Mouse (Mus musculus) hindbrain, embryonic 12.5 days (tissue): ENCODE results near the gene Cmtm1. TPM values are rescaled to one million over a fixed set of nuclear protein-coding genes. Genes with fewer than 3 reads are reported as not detected.

ENCODE experiments used
- ATAC-seq: fragments of 200-750 bp; cut with Nextera tagmentation; 2 replicates; pipeline ENCODE4 v1.8.0; 2017; ENCODE audit warnings: moderate TSS enrichment; ENCODE audit not compliant: low FRiP score
- H3K27ac ChIP-seq: fragments of 300-500 bp; sonication (generic); 2 replicates; pipeline ENCODE4 v1.5.1; 2016; ENCODE audit warnings: mild to moderate bottlenecking
- H3K27me3 ChIP-seq: fragments of 300-500 bp; sonication (generic); 2 replicates; pipeline ENCODE4 v1.6.1; 2016; ENCODE audit warnings: mild to moderate bottlenecking
- H3K36me3 ChIP-seq: fragments of 300-500 bp; sonication (generic); 2 replicates; pipeline ENCODE4 v1.6.1; 2016; ENCODE audit warnings: mild to moderate bottlenecking
- H3K4me1 ChIP-seq: fragments of 300-500 bp; sonication (generic); 2 replicates; pipeline ENCODE4 v1.6.1; 2016
- H3K4me2 ChIP-seq: fragments of 300-500 bp; sonication (generic); replicated peaks from 2 replicates; pipeline ENCODE4 v1.6.1; 2016; ENCODE audit warnings: mild to moderate bottlenecking
- H3K4me3 ChIP-seq: fragments of 300-500 bp; sonication (generic); 2 replicates; pipeline ENCODE4 v1.5.1; 2016; ENCODE audit warnings: mild to moderate bottlenecking
- H3K9ac ChIP-seq: fragments of 300-500 bp; sonication (generic); 2 replicates; pipeline ENCODE4 v1.6.1; 2016; ENCODE audit warnings: mild to moderate bottlenecking, moderate library complexity
- H3K9me3 ChIP-seq: fragments of 300-500 bp; sonication (generic); replicated peaks from 2 replicates; pipeline ENCODE4 v1.6.1; 2016; ENCODE audit warnings: mild to moderate bottlenecking
- WGBS: fragments of 180-500 bp; shearing (Covaris S2); methylation state at CpG from one replicate; pipeline ENCODE4 v1.1.7; 2016; 5-methylcytosine and 5-hydroxymethylcytosine counted together
- polyA plus RNA-seq: library from polyadenylated mRNA; unstranded; fragments of >200 nt; fragmentation: Nextera tagmentation; extraction: Ambion mirVana; gene quantifications from 2 replicates; pipeline ENCODE4 v1.2.1, GENCODE M21; 2016

Cmtm1 gene
- polyA plus RNA-seq, 1 experiment from 2014 or later, result not detected

DNA sequence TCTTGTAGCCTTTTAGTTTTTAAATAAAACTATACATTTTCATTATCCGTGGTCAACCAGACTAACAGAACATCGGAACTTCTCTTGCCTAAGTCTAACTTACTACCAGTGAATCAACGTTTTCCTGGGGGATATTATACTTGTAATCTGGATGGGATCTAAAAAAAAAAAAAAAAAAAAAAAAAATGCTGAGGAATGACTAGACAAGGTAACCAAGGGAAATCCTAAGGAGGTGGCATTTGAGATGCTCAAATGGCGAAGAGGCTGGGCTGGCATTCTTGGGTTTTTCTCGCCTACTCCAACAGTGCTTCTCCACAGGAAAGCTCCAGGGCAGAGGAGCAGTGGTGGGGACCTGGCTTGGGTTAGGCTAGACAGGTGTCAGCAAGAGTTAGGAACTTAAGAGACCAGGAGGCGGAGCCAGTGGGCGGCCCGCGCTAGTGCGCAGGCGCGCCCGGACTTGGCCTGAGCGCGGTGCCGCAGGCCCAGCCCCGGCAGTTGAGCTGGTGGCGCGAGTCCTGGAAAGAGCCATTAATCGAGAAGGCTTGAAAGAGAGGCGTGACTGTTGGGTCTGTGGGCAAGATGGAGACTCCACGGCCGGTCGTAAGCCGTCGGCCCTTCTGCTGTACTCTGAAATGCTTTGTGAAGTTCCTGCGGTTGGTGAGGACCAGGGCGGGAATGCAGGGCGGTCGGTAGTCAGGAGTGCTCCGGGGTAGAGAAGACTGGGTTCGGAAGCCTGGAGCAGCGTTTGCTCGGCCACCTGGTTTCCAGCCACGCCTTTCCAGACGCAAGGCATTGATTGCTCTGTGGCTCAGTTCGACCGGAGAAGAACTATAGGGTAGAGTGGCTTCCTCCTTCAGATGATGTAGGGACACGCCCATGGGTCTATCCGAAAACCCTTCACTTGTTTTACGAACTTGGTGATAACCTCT lies 59.2 kb downstream of the Cmtm1 start, which contains the start of gene Cklf:
Gene Cklf (plus strand): TSS at position 423 of the 929 bp plus-strand sequence.
- H3K4me3 ChIP-seq, result peak within 1 kb of the TSS; percentile 64
- H3K4me1 ChIP-seq, result peaks cover 23% of the 10 kb centered on the region
- peak within 1 kb of the TSS; percentile 74 for H3K4me2 ChIP-seq
- H3K9me3 ChIP-seq, result no peaks in the 10 kb centered on the region
- WGBS, result 4% methylated on average over 41 of the region's 41 CpGs
- peak within 1 kb of the TSS; percentile 79 for H3K27ac ChIP-seq
- no peaks in the 10 kb centered on the region for H3K27me3 ChIP-seq
- H3K36me3 ChIP-seq, result no peaks in the 10 kb centered on the region
- ATAC-seq, result peak; percentile 85
- H3K9ac ChIP-seq, result peak within 1 kb of the TSS; percentile 69

DNA sequence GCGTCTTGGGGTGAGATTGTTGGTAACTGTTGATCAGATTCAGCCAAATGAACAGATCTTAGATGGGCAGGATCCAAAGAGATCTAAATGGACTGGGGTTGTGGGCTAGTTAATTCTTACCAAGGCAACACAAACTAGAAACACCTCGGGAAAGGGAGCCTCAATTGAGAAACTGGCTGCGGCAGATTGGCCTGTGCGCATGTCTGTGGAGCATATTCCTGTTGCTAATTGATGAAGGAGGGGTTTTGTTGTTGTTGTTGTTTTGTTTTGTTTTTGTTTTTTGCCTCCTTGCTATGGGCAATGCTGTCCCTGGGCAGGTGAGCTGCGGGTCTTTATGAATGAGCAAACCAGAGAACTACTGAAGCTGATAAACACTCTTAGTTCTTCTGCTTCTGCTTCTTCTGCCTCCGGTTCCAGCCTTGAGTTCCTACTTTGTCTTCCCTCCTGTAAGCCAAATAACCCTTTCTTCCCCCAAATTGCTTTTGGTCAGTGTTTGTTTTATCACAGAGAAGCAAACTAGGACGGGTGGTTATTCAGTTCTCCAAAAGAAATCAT lies 60.4 kb downstream of the Cmtm1 start:
- ATAC-seq, result no peak
- Histone ChIP-seq H3K9ac (no peak overlapping the region), H3K36me3 (peaks cover 6% of the 10 kb centered on the region; the same call in 1 of the 2 replicates), H3K4me3 (no peak overlapping the region), H3K4me1 (peaks cover 23% of the 10 kb centered on the region), H3K27ac (no peak overlapping the region), H3K4me2 (no peak overlapping the region), H3K27me3 (no peaks in the 10 kb centered on the region), H3K9me3 (no peaks in the 10 kb centered on the region)
- WGBS, result 85% methylated on average over 7 of the region's 7 CpGs

GRCm38 (mm10) chr8:104248276-104248675 lies 61.7 kb downstream of the Cmtm1 start, which contains the start of gene Tk2:
Gene Tk2, minus strand, starts transcription at chr8:104248558.
- H3K4me3 ChIP-seq, result peak within 1 kb of the TSS; percentile 85
- H3K27ac ChIP-seq, result 0 out of 2 replicates have a peak within 1 kb of the TSS, but pooled peaks have one; percentile 4
- peaks cover 23% of the 10 kb centered on the region for H3K4me1 ChIP-seq
- ATAC-seq, result peak; percentile 92
- peaks cover 13% of the 10 kb centered on the region for H3K36me3 ChIP-seq
- H3K9me3 ChIP-seq, result no peaks in the 10 kb centered on the region
- no peaks in the 10 kb centered on the region for H3K27me3 ChIP-seq
- under 1% methylated on average over 28 of the region's 28 CpGs for WGBS
- peak within 1 kb of the TSS; percentile 82 for H3K4me2 ChIP-seq
- H3K9ac ChIP-seq, result peak within 1 kb of the TSS; percentile 89

- peak overlapping the region; percentile 89 for H3K9ac ChIP-seq
- no peak overlapping the region for H3K27ac ChIP-seq
- peaks cover 23% of the 10 kb centered on the region for H3K4me1 ChIP-seq
- H3K4me2 ChIP-seq, result peak overlapping the region; percentile 82
- no peaks in the 10 kb centered on the region for H3K9me3 ChIP-seq
- H3K27me3 ChIP-seq, result no peaks in the 10 kb centered on the region
- 5% methylated on average over 11 of the region's 11 CpGs for WGBS
- H3K36me3 ChIP-seq, result peaks cover 16% of the 10 kb centered on the region
- peak overlapping the region; percentile 85 for H3K4me3 ChIP-seq
- peak; percentile 12 for ATAC-seq
Measured at GRCm38 (mm10) chr8:104247908-104248275, 62.1 kb downstream of the Cmtm1 start.

DNA sequence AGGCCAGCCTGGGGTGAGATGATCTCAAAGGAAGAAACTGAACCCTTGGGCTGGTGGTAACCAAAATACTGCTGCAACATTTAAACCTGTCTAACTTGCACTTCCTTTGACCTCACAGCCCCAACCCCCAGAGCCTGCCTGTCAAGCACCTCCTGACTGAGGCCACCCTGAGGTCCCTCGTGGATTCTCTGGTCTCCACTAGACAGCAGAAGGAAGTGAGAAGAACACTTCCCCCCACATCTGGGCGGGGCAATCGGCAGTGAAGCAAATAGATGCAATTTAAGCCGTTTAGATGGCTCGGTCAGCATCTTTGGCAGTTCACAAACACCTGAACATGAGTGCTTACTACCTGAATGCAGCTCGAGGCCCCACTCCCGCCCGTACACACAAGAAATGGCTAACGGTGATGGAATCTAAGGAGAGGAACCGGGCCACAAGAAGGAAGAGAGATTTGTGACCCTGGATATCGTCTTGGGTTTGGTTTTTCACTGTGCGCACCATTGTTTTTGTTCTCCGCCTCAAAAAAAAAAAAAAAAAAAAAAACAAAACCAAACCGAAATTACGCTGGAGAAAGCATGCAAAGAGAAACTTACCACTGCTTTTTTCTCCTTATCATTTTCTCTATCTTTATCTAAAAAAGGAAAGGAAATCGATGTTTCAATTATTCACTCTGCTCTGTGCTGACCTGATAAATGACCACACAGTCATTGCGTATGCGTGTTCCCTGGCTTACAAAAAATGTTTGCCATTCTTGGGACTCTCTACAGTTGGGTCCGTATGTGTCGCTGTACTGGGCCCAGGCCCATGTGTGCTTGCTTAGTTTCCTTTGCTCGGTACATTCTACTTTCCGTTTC lies 62.7 kb downstream of the Cmtm1 start:
- peak overlapping the region; percentile 82 for H3K4me2 ChIP-seq
- peaks cover 22% of the 10 kb centered on the region for H3K36me3 ChIP-seq
- no peak for ATAC-seq
- 73% methylated on average over 22 of the region's 22 CpGs for WGBS
- peaks cover 23% of the 10 kb centered on the region for H3K4me1 ChIP-seq
- H3K27ac ChIP-seq, result no peak overlapping the region
- H3K9me3 ChIP-seq, result no peaks in the 10 kb centered on the region
- no peaks in the 10 kb centered on the region for H3K27me3 ChIP-seq
- H3K9ac ChIP-seq, result peak overlapping the region; percentile 89
- peak overlapping the region; percentile 85 for H3K4me3 ChIP-seq

DNA sequence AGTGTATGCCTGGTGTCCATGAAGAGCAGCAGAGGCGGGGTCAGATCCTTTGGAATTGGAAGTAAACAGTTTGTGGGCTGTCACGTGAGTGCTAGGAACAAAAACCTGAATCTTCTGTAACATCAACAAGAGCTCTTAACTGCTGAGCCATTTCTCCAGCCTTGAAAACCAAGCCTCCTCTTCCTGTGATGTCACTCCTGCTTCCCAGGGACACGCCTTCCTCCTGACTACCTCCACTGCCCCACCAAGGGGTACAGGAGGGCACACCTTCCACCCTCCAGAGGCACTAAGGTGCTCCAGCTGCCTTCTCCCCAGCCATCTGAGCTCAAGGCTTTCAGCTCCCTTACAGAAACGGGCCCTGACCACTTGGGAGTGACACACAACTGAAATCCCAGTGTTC lies 63.3 kb downstream of the Cmtm1 start:
- H3K4me3 ChIP-seq, result no peak overlapping the region
- no peak overlapping the region for H3K27ac ChIP-seq
- no peaks in the 10 kb centered on the region for H3K27me3 ChIP-seq
- H3K9me3 ChIP-seq, result no peaks in the 10 kb centered on the region
- no peak overlapping the region for H3K4me2 ChIP-seq
- WGBS, result 81% methylated on average over 4 of the region's 4 CpGs
- ATAC-seq, result no peak
- H3K9ac ChIP-seq, result no peak overlapping the region; the same call in 1 of the 2 replicates
- peaks cover 29% of the 10 kb centered on the region for H3K36me3 ChIP-seq
- peaks cover 21% of the 10 kb centered on the region for H3K4me1 ChIP-seq

Other genes with a start within 250 kb of the Cmtm1 start
- 16.2 and 20.6 TPM in 2 replicates for gene Cdh5, start 208.5 kb downstream of the Cmtm1 start, polyA plus RNA-seq
- gene Bean1, start 139.7 kb downstream of the Cmtm1 start, polyA plus RNA-seq, result 2.2 and 2.6 TPM in 2 replicates
- gene Tk2, start 61.6 kb downstream of the Cmtm1 start, polyA plus RNA-seq, result 37.8 and 38.4 TPM in 2 replicates
- 40.7 and 48.2 TPM in 2 replicates for gene Cklf, start 59.3 kb downstream of the Cmtm1 start, polyA plus RNA-seq
- gene Cmtm2a, start 17.0 kb downstream of the Cmtm1 start, polyA plus RNA-seq, result not detected in 2 replicates
- gene Gm45711, start 64 bp downstream of the Cmtm1 start, polyA plus RNA-seq, result not detected in 2 replicates
- gene Gm11020, start 11.4 kb upstream of the Cmtm1 start, polyA plus RNA-seq, result not detected in 2 replicates
- gene Cmtm2b, start 12.1 kb upstream of the Cmtm1 start, polyA plus RNA-seq, result not detected in 2 replicates
- gene Cmtm3, start 29.3 kb upstream of the Cmtm1 start, polyA plus RNA-seq, result 84.4 and 92.5 TPM in 2 replicates
- 2.3 and 2.4 TPM in 2 replicates for gene Cmtm4, start 85.7 kb upstream of the Cmtm1 start, polyA plus RNA-seq
- 131 and 135 TPM in 2 replicates for gene Dync1li2, start 132.9 kb upstream of the Cmtm1 start, polyA plus RNA-seq
- 0.22 and 0.34 TPM in 2 replicates for gene Terb1, start 199.8 kb upstream of the Cmtm1 start, polyA plus RNA-seq
- gene Nae1, start 224.5 kb upstream of the Cmtm1 start, polyA plus RNA-seq, result 114 and 130 TPM in 2 replicates
- 1.2 and 1.5 TPM in 2 replicates for gene Car7, start 224.5 kb upstream of the Cmtm1 start, polyA plus RNA-seq